Mouse (Mus musculus): ENCODE measurements around the gene Mre11a. TPM values are rescaled to one million over a fixed set of nuclear protein-coding genes. Genes with fewer than 3 reads are reported as not detected.
"Not testable (repeated sequence)": the region's sequence is repeated elsewhere in the genome, so short reads cannot be mapped to it uniquely, and the experiment has no call there.

Mre11a gene
- polyA plus RNA-seq, 1 experiment from 2014 or later: 40.5 TPM

- Histone ChIP-seq H3K9me3 (ENCODE audit: control insufficient read depth, low read length) (no peaks in the 10 kb centered on the region), H3K27ac (ENCODE audit: low read depth, low read length) (no peak overlapping the region), H3K9ac (ENCODE audit: low read length) (no peak overlapping the region), H3K36me3 (ENCODE audit: control insufficient read depth, insufficient read depth, low read length) (no peaks in the 10 kb centered on the region), H3K4me3 (ENCODE audit: low read depth, low read length) (no peak overlapping the region), H3K27me3 (ENCODE audit: control insufficient read depth, insufficient read depth, low read length) (no peaks in the 10 kb centered on the region), H3K4me1 (replicated peaks; ENCODE audit: control insufficient read depth, insufficient read depth, low read length) (peaks cover 5% of the 10 kb centered on the region; the same call in 1 of the 2 replicates), H3K4me2 (ENCODE audit: low read depth, low read length, severe bottlenecking) (no peak overlapping the region)
- peak; percentile 20 for DNase-seq (ENCODE audit: low spot score)
- ATAC-seq (replicated peaks; ENCODE audit: low FRiP score): no peak
- 89% methylated on average over 2 of the region's 2 CpGs for WGBS
Measured at GRCm38 (mm10) chr9:14870377-14870776, 85.9 kb downstream of the Mre11a start.

- Histone ChIP-seq H3K4me3 (ENCODE audit: low read depth, low read length) (no peak overlapping the region), H3K4me1 (replicated peaks; ENCODE audit: control insufficient read depth, insufficient read depth, low read length) (peaks cover 5% of the 10 kb centered on the region; the same call in 1 of the 2 replicates), H3K27me3 (ENCODE audit: control insufficient read depth, insufficient read depth, low read length) (no peaks in the 10 kb centered on the region), H3K4me2 (ENCODE audit: low read depth, low read length, severe bottlenecking) (no peak overlapping the region), H3K9ac (ENCODE audit: low read length) (no peak overlapping the region), H3K27ac (ENCODE audit: low read depth, low read length) (no peak overlapping the region), H3K9me3 (ENCODE audit: control insufficient read depth, low read length) (no peaks in the 10 kb centered on the region), H3K36me3 (ENCODE audit: control insufficient read depth, insufficient read depth, low read length) (no peaks in the 10 kb centered on the region)
- DNase-seq (ENCODE audit: low spot score) (peak; percentile 35), ATAC-seq (replicated peaks; ENCODE audit: low FRiP score) (no peak)
- WGBS: 95% methylated on average over 10 of the region's 10 CpGs
Measured at GRCm38 (mm10) chr9:14870802-14871201, 86.3 kb downstream of the Mre11a start.

GRCm38 (mm10) chr9:14871536-14871935 is 87.1 kb downstream of the Mre11a start:
- DNase-seq (ENCODE audit: low spot score): peak; percentile 20
- Histone ChIP-seq H3K9ac (ENCODE audit: low read length) (no peak overlapping the region), H3K4me1 (replicated peaks; ENCODE audit: control insufficient read depth, insufficient read depth, low read length) (peaks cover 5% of the 10 kb centered on the region; the same call in 1 of the 2 replicates), H3K27me3 (ENCODE audit: control insufficient read depth, insufficient read depth, low read length) (no peaks in the 10 kb centered on the region), H3K9me3 (ENCODE audit: control insufficient read depth, low read length) (no peaks in the 10 kb centered on the region), H3K4me3 (ENCODE audit: low read depth, low read length) (no peak overlapping the region), H3K4me2 (ENCODE audit: low read depth, low read length, severe bottlenecking) (no peak overlapping the region), H3K27ac (ENCODE audit: low read depth, low read length) (no peak overlapping the region), H3K36me3 (ENCODE audit: control insufficient read depth, insufficient read depth, low read length) (no peaks in the 10 kb centered on the region)
- ATAC-seq (replicated peaks; ENCODE audit: low FRiP score): no peak
- 77% methylated on average over 3 of the region's 3 CpGs for WGBS

- H3K27ac ChIP-seq (ENCODE audit: low read depth, low read length): no peak overlapping the region
- ATAC-seq (replicated peaks; ENCODE audit: low FRiP score) (peak; percentile 75), DNase-seq (ENCODE audit: low spot score) (peak; percentile 60)
- H3K27me3 ChIP-seq (ENCODE audit: control insufficient read depth, insufficient read depth, low read length): no peaks in the 10 kb centered on the region
- no peak overlapping the region for H3K4me3 ChIP-seq (ENCODE audit: low read depth, low read length)
- H3K4me1 ChIP-seq (replicated peaks; ENCODE audit: control insufficient read depth, insufficient read depth, low read length): peaks cover 5% of the 10 kb centered on the region; the same call in 1 of the 2 replicates
- WGBS: 29% methylated on average over 17 of the region's 17 CpGs
- no peaks in the 10 kb centered on the region for H3K36me3 ChIP-seq (ENCODE audit: control insufficient read depth, insufficient read depth, low read length)
- H3K9me3 ChIP-seq (ENCODE audit: control insufficient read depth, low read length): no peaks in the 10 kb centered on the region
- no peak overlapping the region; the same call in 1 of the 2 replicates for H3K9ac ChIP-seq (ENCODE audit: low read length)
- no peak overlapping the region for H3K4me2 ChIP-seq (ENCODE audit: low read depth, low read length, severe bottlenecking)
Measured at GRCm38 (mm10) chr9:14872181-14872930, 87.9 kb downstream of the Mre11a start.

GRCm38 (mm10) chr9:14875743-14876507 is 91.5 kb downstream of the Mre11a start:
- no peak for ATAC-seq (replicated peaks; ENCODE audit: low FRiP score)
- Histone ChIP-seq H3K9ac (ENCODE audit: low read length) (no peak overlapping the region), H3K4me1 (replicated peaks; ENCODE audit: control insufficient read depth, insufficient read depth, low read length) (peaks cover 5% of the 10 kb centered on the region; the same call in 1 of the 2 replicates), H3K4me3 (ENCODE audit: low read depth, low read length) (no peak overlapping the region), H3K9me3 (ENCODE audit: control insufficient read depth, low read length) (no peaks in the 10 kb centered on the region), H3K27me3 (ENCODE audit: control insufficient read depth, insufficient read depth, low read length) (no peaks in the 10 kb centered on the region), H3K4me2 (ENCODE audit: low read depth, low read length, severe bottlenecking) (no peak overlapping the region), H3K27ac (ENCODE audit: low read depth, low read length) (no peak overlapping the region), H3K36me3 (ENCODE audit: control insufficient read depth, insufficient read depth, low read length) (no peaks in the 10 kb centered on the region)
- no peak for DNase-seq (ENCODE audit: low spot score)
- WGBS: 71% methylated on average over 5 of the region's 5 CpGs

- H3K27me3 ChIP-seq (ENCODE audit: control insufficient read depth, insufficient read depth, low read length); ATAC-seq (replicated peaks; ENCODE audit: low FRiP score); H3K4me2 ChIP-seq (ENCODE audit: low read depth, low read length, severe bottlenecking); H3K36me3 ChIP-seq (ENCODE audit: control insufficient read depth, insufficient read depth, low read length); H3K27ac ChIP-seq (ENCODE audit: low read depth, low read length); H3K4me3 ChIP-seq (ENCODE audit: low read depth, low read length); H3K4me1 ChIP-seq (replicated peaks; ENCODE audit: control insufficient read depth, insufficient read depth, low read length); H3K9ac ChIP-seq (ENCODE audit: low read length); H3K9me3 ChIP-seq (ENCODE audit: control insufficient read depth, low read length); DNase-seq (ENCODE audit: low spot score): not testable (repeated sequence)
- WGBS: 18% methylated on average over 8 of the region's 8 CpGs
Measured at GRCm38 (mm10) chr9:14876566-14876965, 92.1 kb downstream of the Mre11a start.

GRCm38 (mm10) chr9:14884641-14885040 is 100.2 kb downstream of the Mre11a start:
- no peak for DNase-seq (ENCODE audit: low spot score)
- no peak overlapping the region for H3K9ac ChIP-seq (ENCODE audit: low read length)
- 83% methylated on average over 4 of the region's 4 CpGs for WGBS
- H3K4me2 ChIP-seq (ENCODE audit: low read depth, low read length, severe bottlenecking): no peak overlapping the region
- no peak for ATAC-seq (replicated peaks; ENCODE audit: low FRiP score)
- H3K4me3 ChIP-seq (ENCODE audit: low read depth, low read length): no peak overlapping the region
- H3K4me1 ChIP-seq (replicated peaks; ENCODE audit: control insufficient read depth, insufficient read depth, low read length): no peaks in the 10 kb centered on the region
- no peaks in the 10 kb centered on the region for H3K27me3 ChIP-seq (ENCODE audit: control insufficient read depth, insufficient read depth, low read length)
- no peak overlapping the region for H3K27ac ChIP-seq (ENCODE audit: low read depth, low read length)
- no peaks in the 10 kb centered on the region for H3K9me3 ChIP-seq (ENCODE audit: control insufficient read depth, low read length)
- no peaks in the 10 kb centered on the region for H3K36me3 ChIP-seq (ENCODE audit: control insufficient read depth, insufficient read depth, low read length)

- H3K4me2 ChIP-seq (ENCODE audit: low read depth, low read length, severe bottlenecking): no peak overlapping the region
- H3K27ac ChIP-seq (ENCODE audit: low read depth, low read length): no peak overlapping the region
- no peak for DNase-seq (ENCODE audit: low spot score)
- no peaks in the 10 kb centered on the region for H3K36me3 ChIP-seq (ENCODE audit: control insufficient read depth, insufficient read depth, low read length)
- no peak overlapping the region for H3K4me3 ChIP-seq (ENCODE audit: low read depth, low read length)
- H3K4me1 ChIP-seq (replicated peaks; ENCODE audit: control insufficient read depth, insufficient read depth, low read length): no peaks in the 10 kb centered on the region
- H3K9me3 ChIP-seq (ENCODE audit: control insufficient read depth, low read length): no peaks in the 10 kb centered on the region
- no peak overlapping the region for H3K9ac ChIP-seq (ENCODE audit: low read length)
- H3K27me3 ChIP-seq (ENCODE audit: control insufficient read depth, insufficient read depth, low read length): no peaks in the 10 kb centered on the region
- no peak for ATAC-seq (replicated peaks; ENCODE audit: low FRiP score)
Measured at GRCm38 (mm10) chr9:14885151-14885550, 100.7 kb downstream of the Mre11a start.

Data from forebrain, embryonic 11.5 days (tissue).